Mouse (Mus musculus): ENCODE data around the gene Madcam1.

Gene Madcam1

GRCm38 (mm10) chr10:79668771-79669575 is 4.6 kb downstream of the Madcam1 start, which contains the start of gene Tpgs1:
TSS of gene Tpgs1 (plus strand) at chr10:79669369.
- peak; percentile 84 to 86 for DNase-seq

- DNase-seq: peak; percentile 79 to 82
These were observed 5.3 kb downstream of the Madcam1 start for GRCm38 (mm10) chr10:79669576-79670057.

GRCm38 (mm10) chr10:79670071-79670888 is 5.9 kb downstream of the Madcam1 start:
- DNase-seq: peak in 1 of 2 experiments; percentile 20

GRCm38 (mm10) chr10:79671396-79672087 is 7.2 kb downstream of the Madcam1 start:
- no peak for DNase-seq

GRCm38 (mm10) chr10:79672088-79672455 is 7.7 kb downstream of the Madcam1 start:
- DNase-seq: no peak

- DNase-seq: no peak
These were observed 8.7 kb downstream of the Madcam1 start for GRCm38 (mm10) chr10:79673054-79673453.

- no peak for DNase-seq
These were observed 11.1 kb downstream of the Madcam1 start for GRCm38 (mm10) chr10:79675346-79676035.

- peak in 1 of 2 experiments; percentile 56 for DNase-seq
These were observed 16.5 kb downstream of the Madcam1 start for GRCm38 (mm10) chr10:79680606-79681495.

GRCm38 (mm10) chr10:79681591-79682245 is 17.4 kb downstream of the Madcam1 start, which contains the start of gene Cdc34:
TSS of gene Cdc34 (plus strand) at chr10:79682195.
- peak; percentile 98 to 100 for DNase-seq

- peak; percentile 36 to 61 for DNase-seq
These were observed 18.2 kb downstream of the Madcam1 start for GRCm38 (mm10) chr10:79682551-79682915.

GRCm38 (mm10) chr10:79682916-79683582 is 18.7 kb downstream of the Madcam1 start:
- peak; percentile 66 to 75 for DNase-seq

GRCm38 (mm10) chr10:79683726-79684640 is 19.6 kb downstream of the Madcam1 start:
- no peak for DNase-seq

- no peak for DNase-seq
These were observed 20.6 kb downstream of the Madcam1 start for GRCm38 (mm10) chr10:79684770-79685600.

GRCm38 (mm10) chr10:79686219-79686618 is 21.9 kb downstream of the Madcam1 start:
- DNase-seq: no peak

- no peak for DNase-seq
These were observed 22.3 kb downstream of the Madcam1 start for GRCm38 (mm10) chr10:79686691-79687090.

GRCm38 (mm10) chr10:79687513-79687912 is 23.2 kb downstream of the Madcam1 start:
- DNase-seq: no peak

- no peak for DNase-seq
These were observed 24.4 kb downstream of the Madcam1 start, which contains the start of gene Gzmm for GRCm38 (mm10) chr10:79688720-79689119. TSS of gene Gzmm (plus strand) at chr10:79689020.

GRCm38 (mm10) chr10:79689178-79689577 is 24.8 kb downstream of the Madcam1 start:
- DNase-seq: no peak

All from thymus, postnatal 36 days (tissue).